Mouse (Mus musculus): ENCODE data around the gene Rasa4.
"Not testable (repeated sequence)": the region's sequence is repeated elsewhere in the genome, so short reads cannot be mapped to it uniquely, and the experiment has no call there.

The Rasa4 gene

DNA sequence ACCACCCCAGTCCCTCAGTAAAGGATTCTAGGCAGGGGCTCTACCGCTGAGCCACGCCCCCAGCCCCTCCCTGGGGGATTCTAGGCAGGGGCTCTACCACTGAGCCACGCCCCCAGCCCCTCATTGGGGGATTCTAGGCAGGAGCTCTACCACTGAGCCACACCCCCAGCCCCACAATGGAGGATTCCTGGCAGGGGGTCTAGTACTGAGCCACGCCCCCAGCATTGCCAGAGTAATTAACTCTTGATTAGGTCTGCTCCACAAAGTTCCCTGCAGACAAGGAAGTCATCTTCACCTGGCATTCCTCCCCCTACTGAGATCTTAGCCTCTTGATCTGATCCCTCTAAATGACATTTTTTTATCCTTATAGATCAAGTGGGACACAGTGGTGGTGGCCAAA lies 29.8 kb downstream of the Rasa4 start:
- DNase-seq (ENCODE audit: low spot score), result not testable (repeated sequence)

DNA sequence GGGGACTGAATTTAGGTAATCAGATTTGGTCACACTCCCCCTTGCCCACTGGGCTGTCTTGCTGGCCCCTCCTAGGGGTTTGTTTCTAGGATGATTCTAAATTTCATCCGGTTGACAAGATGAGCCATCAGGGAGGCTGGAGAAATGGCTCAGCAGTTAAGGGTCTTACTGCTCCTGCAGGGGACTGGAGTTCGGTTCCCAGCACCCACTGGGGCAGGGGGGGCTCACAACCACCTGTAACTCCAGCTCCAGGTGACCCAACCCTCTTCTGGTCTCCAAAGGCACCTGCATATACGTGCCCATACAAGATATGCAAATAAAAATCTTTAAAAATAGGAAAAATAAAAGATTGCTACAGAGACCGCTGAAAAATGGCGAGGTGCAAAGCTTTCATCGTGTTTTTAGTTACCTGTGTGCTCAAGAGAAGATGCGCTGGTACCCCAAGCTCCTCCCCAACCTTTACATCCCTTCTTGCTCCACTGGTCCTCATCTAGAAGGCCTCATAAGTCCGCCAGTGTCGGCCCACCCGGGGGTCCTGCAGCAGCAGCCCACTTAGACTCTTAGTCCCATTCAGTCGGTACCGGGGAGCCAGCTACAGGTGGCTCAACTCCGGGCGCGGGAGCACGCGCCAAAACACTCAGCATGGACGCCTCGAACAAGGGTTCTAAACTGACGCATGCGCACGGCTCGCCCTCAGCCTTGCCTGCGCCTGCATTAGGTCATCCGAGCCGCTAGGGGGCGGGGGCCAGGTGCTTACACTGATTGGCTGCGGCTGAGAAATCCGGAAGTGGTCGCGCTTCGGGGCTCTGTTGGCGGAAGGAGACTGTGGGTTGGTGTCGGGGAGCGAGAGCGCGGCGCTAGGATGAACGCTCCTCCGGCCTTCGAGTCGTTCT lies 32.4 kb downstream of the Rasa4 start, which contains the start of gene Polr2j:
TSS of gene Polr2j (plus strand) at position 741 of the 893 bp plus-strand sequence.
- peak; percentile 96 for DNase-seq (ENCODE audit: low spot score)

DNA sequence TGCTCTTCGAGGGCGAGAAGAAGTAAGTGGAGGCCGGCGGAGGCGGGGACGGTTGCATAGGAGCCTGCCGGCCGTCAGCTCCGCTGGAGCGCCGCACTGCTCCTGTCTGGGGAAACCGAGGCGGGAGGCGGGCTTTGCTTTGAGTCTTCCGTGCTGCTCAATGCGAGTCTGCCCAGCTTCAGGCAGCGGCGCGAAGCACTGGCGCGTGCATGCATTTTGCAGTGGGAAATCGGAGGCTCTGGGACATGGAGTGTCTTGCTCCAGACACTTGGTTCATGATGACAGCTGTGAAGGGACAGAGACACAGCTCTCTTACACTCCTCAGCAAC lies 33.0 kb downstream of the Rasa4 start:
- DNase-seq (ENCODE audit: low spot score), result no peak

DNA sequence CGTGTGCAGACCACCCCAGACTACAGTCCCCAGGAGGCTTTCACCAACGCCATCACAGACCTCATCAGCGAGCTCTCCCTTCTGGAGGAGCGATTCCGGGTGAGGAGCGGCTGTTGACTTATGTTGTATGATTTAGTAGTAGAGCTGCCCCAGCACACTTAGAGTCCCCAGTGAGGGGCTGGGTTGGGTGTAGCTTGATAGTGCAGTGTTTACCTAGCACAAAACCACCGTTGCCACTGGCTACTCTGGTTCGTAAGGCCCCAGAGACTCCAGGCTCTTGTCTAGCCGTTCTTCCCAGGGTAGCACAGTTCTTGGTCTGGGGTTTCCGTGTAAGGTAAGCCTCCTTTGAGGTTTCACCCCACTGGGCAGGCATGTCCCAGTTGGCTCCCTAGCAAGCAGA lies 38.4 kb downstream of the Rasa4 start:
- no peak for DNase-seq (ENCODE audit: low spot score)

DNA sequence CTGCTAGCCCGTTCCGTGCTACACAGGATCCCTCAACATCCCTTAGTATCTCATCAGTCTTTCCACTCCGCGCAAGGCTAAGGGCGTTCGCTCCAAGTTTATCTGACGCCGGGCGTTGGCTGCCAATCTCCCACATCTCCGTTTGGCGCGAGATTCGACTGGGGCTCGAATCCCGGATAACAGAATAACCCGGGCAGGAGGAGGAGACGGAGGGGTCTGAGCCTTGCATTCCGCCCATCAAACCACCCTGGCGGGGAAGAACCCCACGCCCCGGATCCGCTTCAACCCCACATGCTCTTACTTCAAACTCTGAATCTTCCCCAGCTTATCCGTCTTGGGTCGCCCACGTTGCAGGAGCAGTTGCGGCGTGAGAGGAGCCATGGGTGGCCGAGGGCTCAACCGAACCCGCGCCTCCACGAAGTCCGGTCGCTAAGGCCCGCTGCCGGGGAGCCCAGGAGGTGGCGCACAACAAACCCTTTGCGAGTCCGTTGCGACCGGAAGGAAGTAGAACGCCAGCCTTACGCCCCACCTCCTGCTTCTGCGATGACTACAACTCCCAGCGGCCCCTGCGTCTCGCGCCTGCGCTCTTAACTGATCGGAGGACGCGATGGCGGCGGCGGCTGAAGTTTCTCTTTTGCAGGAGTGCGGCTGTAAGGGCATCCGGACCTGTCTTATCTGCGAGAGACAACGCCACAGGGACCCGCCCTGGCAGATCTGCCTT lies 52.0 kb downstream of the Rasa4 start, which contains the start of the genes Lrwd1 and Alkbh4:
TSS of gene Lrwd1 (minus strand) at position 504 of the 721 bp plus-strand sequence.
TSS of gene Alkbh4 (plus strand) at position 576 of the 721 bp plus-strand sequence.
- DNase-seq (ENCODE audit: low spot score), result peak; percentile 98

DNA sequence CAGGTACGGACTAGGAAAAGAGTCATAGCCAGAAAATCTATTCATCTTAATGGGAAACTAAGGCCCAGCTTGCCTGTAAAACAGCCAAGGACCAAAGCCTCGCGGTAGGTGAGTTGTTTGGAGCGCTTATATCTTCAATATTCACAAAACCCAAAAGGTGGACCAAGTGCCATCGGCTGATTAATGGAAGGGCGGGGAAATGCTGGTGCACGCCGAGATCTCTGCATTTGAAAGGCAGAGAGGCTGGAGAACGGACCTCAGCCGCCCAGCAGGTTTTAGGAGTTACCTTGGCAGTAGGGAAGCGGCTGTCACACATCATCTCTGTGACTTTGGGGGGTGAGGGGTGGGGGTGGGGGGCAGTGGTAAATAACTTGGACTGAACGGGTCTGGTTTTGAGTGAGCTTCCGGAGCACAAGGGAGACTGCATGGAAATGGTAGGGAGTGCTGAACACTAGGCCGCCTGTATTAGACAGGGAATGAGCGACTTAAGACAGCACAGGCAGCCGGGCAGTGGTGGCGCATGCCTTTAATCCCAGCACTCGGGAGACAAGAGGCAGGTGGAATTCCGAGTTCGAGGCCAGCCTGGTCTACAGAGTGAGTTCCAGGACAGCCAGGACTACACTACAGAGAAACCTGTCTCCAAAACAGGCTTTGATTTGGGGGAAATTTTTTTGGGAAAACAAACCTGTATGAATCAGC lies 52.7 kb downstream of the Rasa4 start:
- DNase-seq (ENCODE audit: low spot score), result no peak

DNA sequence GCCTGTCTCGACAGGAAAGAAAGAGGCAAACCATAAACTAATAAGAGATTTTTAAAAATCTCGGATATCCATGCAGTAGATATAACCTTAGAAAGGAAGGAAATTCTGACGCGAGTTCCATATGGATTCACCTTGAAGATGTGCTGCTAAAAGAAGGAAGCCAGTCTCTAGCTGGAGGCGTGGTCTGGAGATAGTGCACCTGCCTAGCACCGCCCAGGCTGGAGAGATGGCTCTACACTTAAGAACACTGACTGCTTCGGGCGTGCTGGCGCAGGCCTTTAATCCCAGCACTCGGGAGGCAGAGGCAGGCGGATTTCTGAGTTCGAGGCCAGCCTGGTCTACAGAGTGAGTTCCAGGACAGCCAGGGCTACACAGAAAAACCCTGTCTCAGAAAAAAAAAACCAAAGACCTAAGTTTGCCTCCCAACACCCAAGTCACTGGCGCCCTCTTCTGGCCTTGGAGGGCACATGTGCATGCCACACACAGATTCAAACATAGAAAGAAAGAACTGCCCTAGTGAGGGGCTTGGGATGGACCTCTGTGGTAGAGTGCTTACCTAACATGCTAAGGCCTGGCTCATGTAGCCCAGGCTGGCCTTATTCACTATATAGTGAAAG lies 54.0 kb downstream of the Rasa4 start:
- peak; percentile 42 for DNase-seq (ENCODE audit: low spot score)

DNA sequence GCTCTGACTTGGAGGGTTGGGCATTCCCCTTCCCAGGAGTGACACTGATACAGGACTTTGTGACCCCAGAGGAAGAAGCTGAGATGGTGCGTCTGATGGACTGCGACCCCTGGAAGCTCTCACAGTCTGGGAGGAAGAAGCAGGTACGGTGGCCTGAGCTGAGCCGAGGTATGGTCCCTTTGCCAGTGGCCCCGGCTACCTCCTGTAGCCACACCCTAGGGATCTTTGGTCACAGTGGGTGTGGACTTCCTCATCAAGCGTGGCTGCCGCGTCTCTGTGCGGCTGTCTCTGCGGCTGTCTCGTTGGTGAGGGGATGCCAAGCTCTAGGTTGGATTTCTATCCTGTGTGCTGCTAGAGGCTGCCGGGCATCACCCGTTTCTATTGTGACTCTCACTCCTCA lies 55.7 kb downstream of the Rasa4 start:
- DNase-seq (ENCODE audit: low spot score), result no peak

DNA sequence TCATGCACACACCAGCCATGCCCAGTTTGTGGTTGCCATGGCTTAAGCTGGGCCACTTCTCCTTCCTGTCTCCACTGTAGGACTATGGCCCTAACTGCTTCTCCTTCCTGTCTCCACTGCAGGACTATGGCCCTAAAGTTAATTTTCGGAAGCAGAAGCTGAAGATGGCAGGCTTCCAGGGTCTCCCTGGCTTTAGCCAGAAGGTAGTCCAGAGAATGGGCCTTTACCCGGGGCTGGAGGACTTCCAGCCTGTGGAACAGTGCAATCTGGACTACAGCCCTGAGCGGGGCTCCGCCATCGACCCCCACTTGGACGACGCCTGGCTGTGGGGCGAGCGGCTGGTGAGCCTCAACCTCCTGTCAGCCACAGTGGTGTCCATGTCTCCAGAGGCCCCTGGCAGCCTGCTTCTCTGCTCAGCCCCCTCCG lies 56.4 kb downstream of the Rasa4 start:
- no peak for DNase-seq (ENCODE audit: low spot score)

DNA sequence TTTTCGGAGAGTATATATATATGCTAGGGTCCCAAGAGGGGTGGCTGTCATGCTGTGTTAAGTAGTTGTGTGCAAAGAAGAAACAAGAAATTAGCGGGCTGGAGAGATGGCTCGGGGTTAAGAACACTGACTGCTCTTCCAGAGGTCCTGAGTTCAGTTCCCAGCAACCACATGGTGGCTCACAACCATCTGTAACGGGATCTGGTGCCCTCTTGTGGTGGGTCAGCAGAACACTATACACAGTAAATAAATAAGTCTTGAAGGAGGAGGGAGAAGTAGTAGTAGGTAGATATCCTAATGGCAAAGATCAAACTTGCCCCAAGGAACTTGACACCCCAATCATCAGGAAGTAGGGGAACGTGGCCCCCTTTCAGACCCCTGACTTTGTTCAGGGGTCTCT lies 59.0 kb downstream of the Rasa4 start:
- no peak for DNase-seq (ENCODE audit: low spot score)

DNA sequence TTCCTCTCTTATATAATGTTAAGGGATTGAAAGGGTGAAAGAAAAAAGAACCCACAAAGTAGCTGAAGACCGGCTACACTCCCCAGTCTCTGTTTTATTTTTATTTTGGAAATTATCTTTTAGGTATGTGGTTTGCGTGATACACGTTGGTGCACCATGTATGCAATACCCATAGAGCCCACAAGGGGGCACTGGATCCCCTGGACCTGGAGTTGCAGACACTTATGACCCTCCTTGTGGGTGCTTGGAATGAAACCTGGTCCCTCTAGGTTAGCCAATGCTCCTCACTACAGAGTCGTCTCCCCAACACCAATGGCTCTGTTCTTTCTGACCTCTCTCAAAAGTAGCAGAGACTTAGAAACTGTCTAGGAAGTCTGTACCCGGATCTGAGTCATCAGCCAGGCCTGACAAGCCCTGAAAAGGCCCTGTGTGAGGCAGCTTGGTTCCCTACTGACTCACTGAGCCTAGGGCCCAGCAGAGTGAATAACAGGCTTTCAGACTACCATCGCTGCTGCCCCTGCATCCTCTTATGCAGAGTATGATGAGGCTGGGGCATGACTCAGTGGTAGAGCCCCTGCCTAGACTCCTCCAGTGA lies 59.5 kb downstream of the Rasa4 start:
- no peak for DNase-seq (ENCODE audit: low spot score)

DNA sequence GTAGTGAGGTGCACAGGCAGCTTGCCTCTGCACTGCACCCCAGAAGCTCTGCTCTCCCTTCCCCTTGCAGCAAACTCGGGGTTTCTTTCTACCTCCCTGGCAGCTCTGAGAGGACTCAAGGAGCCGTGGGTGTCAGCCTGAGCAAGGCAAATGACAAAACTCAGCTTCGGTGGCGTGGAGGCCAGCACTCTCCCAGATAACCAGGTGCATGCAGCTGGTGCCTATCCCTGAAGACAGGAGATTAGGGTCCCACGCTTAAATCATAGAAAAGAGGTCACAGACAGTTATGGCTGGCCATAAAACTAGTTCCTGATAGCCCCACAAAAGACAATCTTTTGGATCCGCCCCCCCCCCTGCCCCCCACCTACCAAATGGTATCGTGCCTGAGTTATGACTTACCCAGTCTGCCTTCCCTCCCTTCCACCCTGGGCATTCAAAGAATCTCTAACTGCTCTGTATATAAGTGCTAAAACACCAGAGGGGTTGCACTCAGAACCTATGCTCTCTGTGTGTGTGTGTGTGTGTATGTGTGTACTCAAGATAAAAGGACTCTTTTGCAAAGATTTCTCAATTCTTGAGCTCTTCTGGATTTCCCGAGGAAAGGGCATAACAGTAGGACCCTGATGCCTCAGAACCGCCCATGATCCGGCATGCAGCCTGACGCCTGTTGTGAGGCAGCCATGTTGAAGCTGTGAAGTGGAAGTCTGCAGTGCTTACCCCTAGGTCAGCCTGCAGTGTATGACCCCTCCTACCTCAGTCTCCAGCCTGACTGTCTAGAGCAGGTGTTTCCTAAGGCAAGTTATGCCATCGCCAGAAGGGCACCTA lies 61.1 kb downstream of the Rasa4 start:
- no peak for DNase-seq (ENCODE audit: low spot score)

DNA sequence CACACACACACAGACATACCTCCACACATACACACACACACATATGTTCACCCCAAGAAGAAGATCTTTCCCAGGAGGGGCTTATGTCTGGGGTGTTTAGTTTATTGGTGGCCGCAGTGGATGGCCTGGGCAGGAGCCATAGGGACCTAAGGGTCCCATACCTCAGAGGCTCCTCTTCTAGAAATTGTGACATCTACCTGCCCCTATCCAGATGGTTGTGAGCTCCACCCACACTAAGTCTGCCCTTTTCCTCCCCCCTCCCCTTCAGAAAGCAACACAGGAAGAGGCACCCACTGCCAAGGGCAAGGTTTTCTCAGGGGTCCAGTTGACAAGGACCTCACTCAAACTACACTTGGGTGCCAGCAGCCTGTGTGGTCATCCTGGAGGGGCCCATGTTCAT lies 63.2 kb downstream of the Rasa4 start:
- DNase-seq (ENCODE audit: low spot score), result peak; percentile 54

DNA sequence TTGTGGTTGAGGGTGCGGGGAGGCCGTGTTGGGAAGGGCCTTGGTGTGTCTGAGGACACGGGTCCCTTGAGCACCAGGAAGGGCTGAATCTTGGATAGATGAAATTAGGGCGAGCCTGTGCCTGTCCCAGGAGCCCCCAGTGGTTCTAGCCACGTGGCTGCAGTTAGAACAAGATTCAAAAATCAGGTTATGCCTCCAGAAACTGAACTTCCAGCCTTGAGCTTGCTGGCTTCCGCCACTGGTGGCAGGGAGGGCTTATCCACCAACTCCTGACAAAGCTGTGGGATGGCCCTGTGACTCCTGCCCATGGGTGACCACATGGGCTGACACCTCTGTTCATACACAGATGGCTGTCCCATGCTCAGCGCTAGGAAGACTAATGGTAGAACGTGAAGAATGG lies 64.0 kb downstream of the Rasa4 start:
- DNase-seq (ENCODE audit: low spot score), result no peak

DNA sequence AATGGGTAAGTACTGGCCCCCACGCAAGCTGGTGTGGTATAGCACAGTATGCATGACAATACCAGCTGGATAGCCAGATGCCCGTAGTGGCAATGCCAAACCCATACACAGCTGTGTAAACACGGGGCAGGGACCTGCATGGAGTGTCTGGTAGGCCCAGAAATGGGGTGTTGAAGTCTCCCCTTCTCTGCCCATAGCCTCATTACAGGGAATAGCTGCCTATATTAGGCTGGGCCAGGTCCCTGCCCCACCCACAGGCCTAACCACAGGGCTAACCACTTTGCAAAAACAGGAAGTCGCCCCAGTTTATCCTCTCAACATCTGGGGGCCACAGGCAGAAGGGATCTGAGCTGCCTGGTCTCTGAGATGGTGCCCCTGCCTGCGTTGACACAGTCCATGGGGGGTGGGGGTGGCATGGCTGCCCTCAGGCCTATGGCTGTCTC lies 65.4 kb downstream of the Rasa4 start:
- DNase-seq (ENCODE audit: low spot score), result not testable (repeated sequence)

DNA sequence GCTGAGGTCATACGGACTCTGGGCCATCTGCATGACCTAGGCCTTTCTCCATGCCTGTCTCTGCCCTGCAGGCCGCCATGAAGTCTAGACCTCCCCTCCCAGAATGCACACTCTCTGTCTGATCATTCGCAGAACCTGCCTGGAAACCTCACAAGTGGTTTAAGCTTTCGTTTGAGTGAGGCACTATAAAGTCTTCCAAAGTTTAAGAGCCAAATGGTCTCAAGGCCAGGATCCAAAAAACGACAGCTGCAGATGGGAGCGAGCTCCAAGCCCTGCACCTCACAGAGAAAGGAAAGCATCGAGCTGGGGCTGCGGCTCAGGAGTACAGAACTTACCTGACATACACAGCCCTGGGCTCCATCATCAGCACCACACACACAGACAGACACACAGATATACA lies 68.6 kb downstream of the Rasa4 start:
- DNase-seq (ENCODE audit: low spot score), result no peak

DNA sequence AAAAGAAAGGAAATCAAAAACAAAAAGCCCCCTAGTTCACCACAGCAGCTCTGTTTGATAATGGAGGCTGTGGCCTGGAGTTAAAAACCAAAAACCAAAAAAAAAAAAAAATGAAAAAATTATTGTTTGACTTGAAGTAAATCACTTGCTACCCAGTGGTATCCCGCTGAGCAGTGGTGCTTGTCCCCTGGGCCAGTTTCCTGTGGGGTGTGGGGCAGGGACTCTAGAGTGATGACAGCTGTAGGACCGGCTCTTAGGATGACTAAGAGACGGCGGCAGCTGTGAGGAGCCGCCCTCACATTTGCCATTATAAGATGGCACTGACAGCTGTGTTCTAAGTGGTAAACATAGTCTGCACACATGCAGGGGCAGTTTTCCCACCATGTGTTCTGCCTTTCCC lies 71.7 kb downstream of the Rasa4 start:
- no peak for DNase-seq (ENCODE audit: low spot score)

DNA sequence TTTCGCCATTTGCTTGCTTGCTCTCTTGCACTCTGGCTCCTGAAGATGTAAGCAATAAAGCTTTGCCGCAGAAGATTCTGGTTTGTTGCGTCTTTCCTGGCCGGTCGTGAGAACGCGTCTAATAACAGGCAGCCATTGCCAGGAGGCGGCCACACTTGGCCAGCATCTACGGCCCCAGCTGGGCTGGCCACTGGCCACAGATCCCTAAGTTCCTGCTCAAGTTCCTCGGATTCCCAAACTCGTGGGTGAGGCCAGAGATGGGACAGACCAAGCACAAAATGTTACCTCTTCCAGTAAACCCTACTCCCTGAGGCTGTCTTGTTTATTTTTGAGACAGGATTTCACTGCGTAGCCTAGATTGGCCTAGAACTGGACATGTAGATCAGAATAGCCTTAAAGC lies 76.4 kb downstream of the Rasa4 start:
- peak; percentile 56 for DNase-seq (ENCODE audit: low spot score)

Data from lung, postnatal 25 days (tissue).